8 mouse cellular contexts compared by ENCODE assay signal in genomic region chr8:120227891-120228591, GRCm38 (mm10). TPM values are rescaled to one million over a fixed set of nuclear protein-coding genes. Genes with fewer than 3 reads are reported as not detected.
DNase-seq lines count a peak whose midpoint lies in the region; ATAC-seq and TF ChIP-seq lines count a peak whose summit lies in the region.

TSS of gene Gse1 (plus strand) at chr8:120228456.

- peak within 1 kb of the TSS; percentile 71 for H3K9ac ChIP-seq in forebrain, embryonic 11.5 days (ENCODE audit: low read length)
- H3K9ac ChIP-seq in liver, postnatal 0 days (replicated peaks) = peak within 1 kb of the TSS; percentile 34; the same call in 1 of the 2 replicates

- peak; percentile 70 for ATAC-seq in Patski
- peak; percentile 77 for ATAC-seq in cerebellum, adult (ENCODE audit: insufficient number of reproducible peaks, low FRiP score, low TSS enrichment)
- ATAC-seq in forebrain, embryonic 11.5 days (replicated peaks; ENCODE audit: low FRiP score) = peak; percentile 75
- peak; percentile 67 for ATAC-seq in liver, postnatal 0 days

- no peaks in the 10 kb centered on the region for H3K27me3 ChIP-seq in Patski
- peaks cover 13% of the 10 kb centered on the region for H3K27me3 ChIP-seq in forebrain, embryonic 11.5 days (ENCODE audit: control insufficient read depth, insufficient read depth, low read length)
- peaks cover 47% of the 10 kb centered on the region for H3K27me3 ChIP-seq in liver, postnatal 0 days (ENCODE audit: insufficient read depth, low read length)

- H3K27ac ChIP-seq in forebrain, embryonic 11.5 days (ENCODE audit: low read depth, low read length) = peak within 1 kb of the TSS; percentile 72; the same call in 1 of the 2 replicates
- no peak within 1 kb of the TSS for H3K27ac ChIP-seq in liver, postnatal 0 days (ENCODE audit: low read depth)
- peak within 1 kb of the TSS; percentile 58 for H3K27ac ChIP-seq in olfactory bulb, adult 2 months (ENCODE audit: insufficient read depth, low read depth, low read length)

- no peak; the same call in 1 of the 2 replicates for TF ChIP-seq POLR2A in olfactory bulb, adult 2 months (IDR thresholded peaks at IDR 0.05; ENCODE audit: insufficient read depth, low read depth, low read length)

- no peaks in the 10 kb centered on the region for H3K36me3 ChIP-seq in forebrain, embryonic 11.5 days (ENCODE audit: control insufficient read depth, insufficient read depth, low read length)
- no peaks in the 10 kb centered on the region for H3K36me3 ChIP-seq in liver, postnatal 0 days (replicated peaks; ENCODE audit: insufficient read depth, low read length)

- TF ChIP-seq EP300 in liver, postnatal 0 days (IDR thresholded peaks at IDR 0.05; ENCODE audit: low read depth) = no peak

- peak within 1 kb of the TSS; percentile 63 for H3K4me3 ChIP-seq in forebrain, embryonic 11.5 days (ENCODE audit: low read depth, low read length)
- peak within 1 kb of the TSS; percentile 50 for H3K4me3 ChIP-seq in liver, postnatal 0 days (ENCODE audit: low read depth, low read length)
- peak within 1 kb of the TSS; percentile 87 for H3K4me3 ChIP-seq in olfactory bulb, adult 2 months (ENCODE audit: insufficient read depth, low read depth, low read length)

- TF ChIP-seq CTCF in Patski (IDR thresholded peaks at IDR 0.05) = no peak
- TF ChIP-seq CTCF in liver, postnatal 0 days (IDR thresholded peaks at IDR 0.05; ENCODE audit: low read depth) = no peak
- no peak for TF ChIP-seq CTCF in olfactory bulb, adult 2 months (IDR thresholded peaks at IDR 0.05; ENCODE audit: insufficient read depth, low read depth, low read length)

- intact Hi-C loops in heart, postnatal 14 days (cut with DNase I) = loop anchor here (1.0 kb wide), 1 partner anchor 49 kb away; no protein-coding TSS in a partner anchor

- CTCF ChIA-PET in Patski (lab: Charles Lee) = no interaction called here

- H3K9me3 ChIP-seq in forebrain, embryonic 11.5 days (ENCODE audit: control insufficient read depth, low read length) = no peaks in the 10 kb centered on the region
- no peaks in the 10 kb centered on the region for H3K9me3 ChIP-seq in liver, postnatal 0 days (ENCODE audit: low read length)

- in situ Hi-C loops in Patski (cut with MboI; ENCODE audit: low pct_unique_long_range_greater_than_20kb) = no loop called here

- H3K4me2 ChIP-seq in forebrain, embryonic 11.5 days (ENCODE audit: low read depth, low read length, severe bottlenecking) = peak within 1 kb of the TSS; percentile 98
- peak within 1 kb of the TSS; percentile 80 for H3K4me2 ChIP-seq in liver, postnatal 0 days (ENCODE audit: low read depth, low read length)

- DNase-seq in Patski (ENCODE audit: low read depth, low spot score) = no peak
- peak; percentile 94 for DNase-seq in forebrain, embryonic 11.5 days (ENCODE audit: low spot score)
- DNase-seq in heart, postnatal 14 days = peak; percentile 88 to 89
- DNase-seq in large intestine, adult 2 months (ENCODE audit: low read depth, low spot score) = peak; percentile 47
- peak; percentile 67 for DNase-seq in liver, postnatal 0 days
- DNase-seq in yolk sac, embryonic 10.5 days (ENCODE audit: low spot score) = peak; percentile 85

- peaks cover 72% of the 10 kb centered on the region for H3K4me1 ChIP-seq in forebrain, embryonic 11.5 days (replicated peaks; ENCODE audit: control insufficient read depth, insufficient read depth, low read length)
- peaks cover 11% of the 10 kb centered on the region for H3K4me1 ChIP-seq in liver, postnatal 0 days (ENCODE audit: insufficient read depth)
- H3K4me1 ChIP-seq in olfactory bulb, adult 2 months (ENCODE audit: control insufficient read depth, insufficient read depth, low read length) = peaks cover 74% of the 10 kb centered on the region

- 0% methylated on average over 22 of the region's 52 CpGs for WGBS in forebrain, embryonic 11.5 days
- WGBS in large intestine, adult 2 months = 20% methylated on average over 38 of the region's 52 CpGs
- WGBS in liver, postnatal 0 days (ENCODE audit: insufficient replicate concordance) = 13% methylated on average over 28 of the region's 52 CpGs
- WGBS in olfactory bulb, adult 2 months = 14% methylated on average over 50 of the region's 52 CpGs

- POLR2A ChIA-PET in Patski (lab: Charles Lee) = no interaction called here

RNA-seq across cellular contexts. Expression of gene Gse1, which starts in this region (rescaled TPM):
- polyA plus RNA-seq in Patski (2021) = 19.8 TPM
- polyA plus RNA-seq in forebrain, embryonic 11.5 days (2014; fragmentation: Nextera tagmentation; extraction: Ambion mirVana) = 22.2 and 23.6 TPM in 2 replicates
- 10 to 100 TPM; 29.0 to 33.1 TPM for total RNA-seq in heart, postnatal 14 days (2021)
- 22.1 and 36.3 TPM in 2 replicates for polyA plus RNA-seq in large intestine, adult 2 months (2012; rRNA removed)
- polyA plus RNA-seq in liver, postnatal 0 days (2015; fragmentation: Nextera tagmentation; extraction: Ambion mirVana) = 7.1 and 7.7 TPM in 2 replicates
- polyA plus RNA-seq in olfactory bulb, adult 2 months (2012; ENCODE audit: insufficient read depth, insufficient read length, low replicate concordance, missing spikeins) = 42.5 and 91.1 TPM in 2 replicates
